Mouse (Mus musculus) heart, embryonic 16.5 days (tissue): ENCODE results near the gene 1810065E05Rik. TPM values are rescaled to one million over a fixed set of nuclear protein-coding genes. Genes with fewer than 3 reads are reported as not detected.

ENCODE experiments used
- ATAC-seq: fragments of 200-750 bp; cut with Nextera tagmentation; replicated peaks from 2 replicates; pipeline ENCODE4 v1.8.0; 2017; ENCODE audit warnings: moderate number of reproducible peaks; ENCODE audit not compliant: insufficient read depth, low FRiP score; ENCODE audit errors: extremely low read depth
- H3K27ac ChIP-seq: fragments of 300-500 bp; sonication (generic); 2 replicates; pipeline ENCODE4 v1.5.1; 2014; ENCODE audit warnings: mild to moderate bottlenecking, low read length, control low read depth, moderate library complexity
- H3K27me3 ChIP-seq: fragments of 300-500 bp; sonication (generic); 2 replicates; pipeline ENCODE4 v1.6.1; 2014; ENCODE audit warnings: low read length, mixed read lengths; ENCODE audit not compliant: control insufficient read depth, insufficient read depth
- H3K36me3 ChIP-seq: fragments of 300-500 bp; sonication (generic); 2 replicates; pipeline ENCODE4 v1.6.1; 2014; ENCODE audit not compliant: control insufficient read depth, insufficient read depth
- H3K4me1 ChIP-seq: fragments of 300-500 bp; sonication (generic); 2 replicates; pipeline ENCODE4 v1.6.1; 2014; ENCODE audit warnings: low read length, mixed read lengths; ENCODE audit not compliant: control insufficient read depth, insufficient read depth
- H3K4me2 ChIP-seq: fragments of 300-500 bp; sonication (generic); 2 replicates; pipeline ENCODE4 v1.6.1; 2014; ENCODE audit warnings: low read depth, mild to moderate bottlenecking, control low read depth, low read length
- H3K4me3 ChIP-seq: fragments of 300-500 bp; sonication (generic); 2 replicates; pipeline ENCODE4 v1.5.1; 2014; ENCODE audit warnings: mild to moderate bottlenecking, control low read depth, low read length
- H3K9ac ChIP-seq: fragments of 300-500 bp; sonication (generic); 2 replicates; pipeline ENCODE4 v1.6.1; 2014; ENCODE audit warnings: low read length, control low read depth
- H3K9me3 ChIP-seq: fragments of 300-500 bp; sonication (generic); replicated peaks from 2 replicates; pipeline ENCODE4 v1.6.1; 2016; ENCODE audit warnings: low read length; ENCODE audit not compliant: control insufficient read depth
- WGBS: fragments of 180-500 bp; shearing (Covaris S2); extraction: QIAGEN DNeasy Blood & Tissue Kit; methylation state at CpG from one replicate; pipeline ENCODE4 v1.1.7; 2014; 5-methylcytosine and 5-hydroxymethylcytosine counted together
- polyA plus RNA-seq: library from polyadenylated mRNA; unstranded; fragments of >200 nt; fragmentation: Nextera tagmentation; extraction: Ambion mirVana; gene quantifications from 2 replicates; pipeline ENCODE4 v1.2.1, GENCODE M21; 2015

The 1810065E05Rik gene
- polyA plus RNA-seq = not detected in 2 replicates

GRCm38 (mm10) chr11:58420815-58421214, at the start of gene 1810065E05Rik:
Gene 1810065E05Rik (plus strand): TSS chr11:58421111.
- Histone ChIP-seq H3K4me1 (no peaks in the 10 kb centered on the region), H3K36me3 (no peaks in the 10 kb centered on the region)
- WGBS = 53% methylated on average over 1 of the region's 1 CpGs

GRCm38 (mm10) chr11:58377273-58377672, 43.6 kb upstream of the 1810065E05Rik start:
- H3K27me3 ChIP-seq = no peaks in the 10 kb centered on the region
- H3K36me3 ChIP-seq = no peaks in the 10 kb centered on the region
- WGBS = 72% methylated on average over 2 of the region's 2 CpGs
- H3K4me2 ChIP-seq = no peak overlapping the region
- no peaks in the 10 kb centered on the region for H3K4me1 ChIP-seq
- no peak overlapping the region for H3K4me3 ChIP-seq
- H3K9me3 ChIP-seq = no peaks in the 10 kb centered on the region
- no peak overlapping the region for H3K9ac ChIP-seq
- H3K27ac ChIP-seq = no peak overlapping the region
- no peak for ATAC-seq

More at GRCm38 (mm10) chr11:58420815-58421214, at the start of gene 1810065E05Rik:
- Histone ChIP-seq H3K27me3 (no peaks in the 10 kb centered on the region), H3K4me2 (no peak within 1 kb of the TSS), H3K27ac (no peak within 1 kb of the TSS), H3K9ac (no peak within 1 kb of the TSS), H3K4me3 (no peak within 1 kb of the TSS), H3K9me3 (no peaks in the 10 kb centered on the region)
- ATAC-seq = no peak

DNA sequence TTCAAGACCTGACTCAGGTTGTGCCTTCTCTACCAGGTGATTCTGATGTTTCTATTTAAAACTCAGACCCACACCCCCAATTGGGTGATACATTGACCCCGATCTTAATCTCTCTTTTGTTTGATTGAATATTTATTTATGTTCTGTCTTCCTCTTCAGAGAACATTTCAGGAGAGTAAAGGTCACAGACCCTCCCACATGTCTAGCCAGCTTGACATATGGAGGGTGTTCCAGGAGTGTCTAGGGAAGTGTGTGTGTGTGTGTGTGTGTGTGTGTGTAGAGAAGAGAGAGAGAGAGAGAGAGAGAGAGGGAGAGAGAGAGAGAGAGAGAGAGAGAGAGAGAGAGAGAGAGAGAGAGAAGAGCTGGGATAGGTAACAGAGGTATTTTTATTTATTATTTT, 43.2 kb upstream of the 1810065E05Rik start:
- Histone ChIP-seq H3K27ac (no peak overlapping the region), H3K9ac (no peak overlapping the region), H3K4me3 (no peak overlapping the region), H3K27me3 (no peaks in the 10 kb centered on the region), H3K4me1 (no peaks in the 10 kb centered on the region), H3K36me3 (no peaks in the 10 kb centered on the region), H3K9me3 (no peaks in the 10 kb centered on the region), H3K4me2 (no peak overlapping the region)
- ATAC-seq = no peak
- WGBS = 52% methylated on average over 1 of the region's 1 CpGs

GRCm38 (mm10) chr11:58378763-58379278, 42.1 kb upstream of the 1810065E05Rik start, which contains the start of gene Lypd8:
Gene Lypd8 (plus strand): TSS chr11:58379043.
- Histone ChIP-seq H3K9ac (no peak within 1 kb of the TSS), H3K4me2 (no peak within 1 kb of the TSS), H3K27ac (no peak within 1 kb of the TSS), H3K27me3 (no peaks in the 10 kb centered on the region), H3K4me1 (no peaks in the 10 kb centered on the region), H3K36me3 (no peaks in the 10 kb centered on the region), H3K4me3 (no peak within 1 kb of the TSS), H3K9me3 (no peaks in the 10 kb centered on the region)
- 82% methylated on average over 3 of the region's 3 CpGs for WGBS
- no peak for ATAC-seq

GRCm38 (mm10) chr11:58379516-58379915, 41.4 kb upstream of the 1810065E05Rik start:
- no peak overlapping the region for H3K4me3 ChIP-seq
- no peak overlapping the region for H3K9ac ChIP-seq
- no peaks in the 10 kb centered on the region for H3K4me1 ChIP-seq
- no peaks in the 10 kb centered on the region for H3K27me3 ChIP-seq
- WGBS = 86% methylated on average over 1 of the region's 1 CpGs
- no peak overlapping the region for H3K4me2 ChIP-seq
- no peak overlapping the region for H3K27ac ChIP-seq
- no peak for ATAC-seq
- H3K9me3 ChIP-seq = no peaks in the 10 kb centered on the region
- H3K36me3 ChIP-seq = no peaks in the 10 kb centered on the region

- Histone ChIP-seq H3K4me2 (no peak overlapping the region), H3K9ac (no peak overlapping the region), H3K9me3 (no peaks in the 10 kb centered on the region), H3K36me3 (no peaks in the 10 kb centered on the region), H3K27ac (no peak overlapping the region), H3K4me1 (no peaks in the 10 kb centered on the region), H3K27me3 (no peaks in the 10 kb centered on the region), H3K4me3 (no peak overlapping the region)
- WGBS = 84% methylated on average over 6 of the region's 6 CpGs
- ATAC-seq = no peak
Measured at GRCm38 (mm10) chr11:58382471-58382870, 38.4 kb upstream of the 1810065E05Rik start.

- H3K9me3 ChIP-seq = no peaks in the 10 kb centered on the region
- WGBS = 58% methylated on average over 6 of the region's 6 CpGs
- H3K4me2 ChIP-seq = no peak overlapping the region
- H3K36me3 ChIP-seq = no peaks in the 10 kb centered on the region
- no peak for ATAC-seq
- no peak overlapping the region for H3K27ac ChIP-seq
- no peaks in the 10 kb centered on the region for H3K4me1 ChIP-seq
- no peaks in the 10 kb centered on the region for H3K27me3 ChIP-seq
- no peak overlapping the region for H3K9ac ChIP-seq
- H3K4me3 ChIP-seq = no peak overlapping the region
Measured at GRCm38 (mm10) chr11:58399985-58400645, 20.8 kb upstream of the 1810065E05Rik start.

GRCm38 (mm10) chr11:58400655-58401054, 20.3 kb upstream of the 1810065E05Rik start:
- Histone ChIP-seq H3K4me2 (no peak overlapping the region), H3K4me3 (no peak overlapping the region), H3K9me3 (no peaks in the 10 kb centered on the region), H3K9ac (no peak overlapping the region), H3K27ac (no peak overlapping the region), H3K4me1 (no peaks in the 10 kb centered on the region), H3K27me3 (no peaks in the 10 kb centered on the region), H3K36me3 (no peaks in the 10 kb centered on the region)
- 57% methylated on average over 5 of the region's 5 CpGs for WGBS
- ATAC-seq = no peak

- ATAC-seq = no peak
- Histone ChIP-seq H3K4me3 (no peak overlapping the region), H3K27ac (no peak overlapping the region), H3K27me3 (no peaks in the 10 kb centered on the region), H3K36me3 (no peaks in the 10 kb centered on the region), H3K9me3 (no peaks in the 10 kb centered on the region), H3K4me1 (no peaks in the 10 kb centered on the region), H3K9ac (no peak overlapping the region), H3K4me2 (no peak overlapping the region)
- WGBS = 68% methylated on average over 3 of the region's 3 CpGs
Measured at GRCm38 (mm10) chr11:58408066-58408465, 12.8 kb upstream of the 1810065E05Rik start.
